Mouse (Mus musculus): Measurements from ENCODE around the gene Npl.

DNA sequence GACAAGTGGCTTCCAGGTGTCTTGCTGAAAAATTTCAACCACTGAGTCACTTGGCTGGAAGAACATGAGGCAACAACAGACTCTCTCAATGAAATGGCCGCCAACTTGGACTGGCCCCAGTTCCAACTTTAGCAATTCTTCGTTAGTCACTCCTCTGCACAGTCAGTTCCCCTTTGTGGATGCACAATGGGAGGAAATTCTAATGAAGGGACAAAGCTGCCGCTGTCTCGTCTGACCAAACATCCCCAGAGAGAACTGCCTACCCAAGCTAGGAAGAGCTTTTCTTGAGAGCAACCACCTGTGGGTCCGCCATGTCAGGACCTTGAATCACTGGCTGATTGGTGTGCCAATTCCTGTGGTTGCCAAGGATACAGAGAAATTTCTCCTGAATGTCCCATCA is 38.1 kb upstream of the Npl start:
- no peak for TF ChIP-seq CTCF (IDR thresholded peaks at IDR 0.05; ENCODE audit: extremely low read depth, insufficient read length, insufficient replicate concordance, low read depth, low read length)
- no peak for TF ChIP-seq POLR2A (IDR thresholded peaks at IDR 0.05; ENCODE audit: low read depth, low read length)

All from small intestine, adult 2 months (tissue).